Mouse (Mus musculus): ENCODE results near the gene Syn1. TPM values are rescaled to one million over a fixed set of nuclear protein-coding genes. Genes with fewer than 3 reads are reported as not detected.
A peak's percentile ranks its signal among the peaks of the same experiment; 100 is the strongest.

Gene Syn1
- total RNA-seq, 2 experiments from 2014 or later = 6.4 to 12.3 TPM

- DNase-seq = peak; percentile 28
Measured at GRCm38 (mm10) chrX:20862105-20863065, 58.4 kb downstream of the Syn1 start.

DNA sequence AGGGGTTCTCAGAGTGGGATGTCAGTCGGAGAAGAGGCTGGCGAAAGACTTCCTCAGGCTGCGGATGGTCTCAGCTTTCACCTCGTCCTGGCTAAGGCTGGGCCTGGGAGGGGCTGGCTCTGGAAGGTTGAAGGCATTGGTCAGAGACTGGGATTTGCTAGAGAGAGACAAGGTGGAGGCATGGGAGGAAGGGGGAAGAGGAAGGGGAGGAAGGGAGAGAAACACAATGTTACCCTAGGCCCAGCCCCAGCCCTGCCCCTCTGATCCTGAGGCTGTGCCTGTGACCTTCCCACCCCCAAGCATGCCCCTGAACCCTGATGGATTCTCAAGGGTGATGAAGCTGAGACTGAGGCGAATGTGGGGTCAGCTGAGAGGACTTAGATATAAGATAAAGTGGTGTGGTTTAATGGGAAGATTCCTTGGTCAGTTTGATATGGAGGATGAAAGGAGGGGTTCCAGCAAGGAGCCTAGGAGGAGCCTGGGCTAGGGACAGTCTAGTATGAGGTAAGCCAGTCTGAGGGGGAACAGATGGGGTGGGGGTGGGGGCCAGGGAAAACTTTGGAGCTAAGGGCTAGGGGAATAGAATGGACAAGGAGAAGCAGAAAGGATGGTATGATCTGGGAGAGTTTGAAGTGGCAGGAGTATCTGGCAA lies 59.2 kb downstream of the Syn1 start:
- no peak for DNase-seq

- DNase-seq = no peak
Measured at GRCm38 (mm10) chrX:20853794-20854193, 67.0 kb downstream of the Syn1 start.

GRCm38 (mm10) chrX:20848256-20848984 lies 72.4 kb downstream of the Syn1 start:
- peak; percentile 88 for DNase-seq

- DNase-seq = no peak
Measured at GRCm38 (mm10) chrX:20847816-20848215, 73.0 kb downstream of the Syn1 start.

GRCm38 (mm10) chrX:20847232-20847631 lies 73.6 kb downstream of the Syn1 start:
- DNase-seq = no peak

- peak; percentile 68 for DNase-seq
Measured at GRCm38 (mm10) chrX:20828934-20829333, 91.9 kb downstream of the Syn1 start.

GRCm38 (mm10) chrX:20819708-20820426 lies 100.9 kb downstream of the Syn1 start:
- peak; percentile 74 for DNase-seq

GRCm38 (mm10) chrX:20819204-20819628 lies 101.6 kb downstream of the Syn1 start:
- DNase-seq = peak; percentile 90

GRCm38 (mm10) chrX:20816974-20817373 lies 103.8 kb downstream of the Syn1 start:
- peak; percentile 34 for DNase-seq

Small RNA genes lying within 50 kb of the gene (microRNA-seq; reads per million reads assigned to microRNA genes)
- gene Gm24824 (not detected), gene Mir5617 (not detected)

Other genes starting within 250 kb of the Syn1 start
- gene Cdk16, start 233.1 kb downstream of the Syn1 start, total RNA-seq (2021) = 100 to 1,000 TPM; 145 to 183 TPM
- 10 to 100 TPM; 18.9 to 28.3 TPM for gene Usp11, start 217.1 kb downstream of the Syn1 start, total RNA-seq (2021)
- gene Araf, start 123.2 kb downstream of the Syn1 start, total RNA-seq (2021) = 100 to 1,000 TPM in 1 of 2 experiments, 10 to 100 TPM in 1; 85.2 to 118 TPM
- 10 to 100 TPM; 21.8 to 23.3 TPM for gene Timp1, start 50.8 kb downstream of the Syn1 start, total RNA-seq (2021)
- 10 to 100 TPM; 18.5 to 19.1 TPM for gene Cfp, start 10.6 kb upstream of the Syn1 start, total RNA-seq (2021)
- 10 to 100 TPM; 11.9 to 16.3 TPM for gene Elk1, start 29.6 kb upstream of the Syn1 start, total RNA-seq (2021)
- 10 to 100 TPM; 36.0 to 42.0 TPM for gene Uxt, start 41.0 kb upstream of the Syn1 start, total RNA-seq (2021)
- 1 to 10 TPM; 6.6 to 9.5 TPM for gene Zfp182, start 141.3 kb upstream of the Syn1 start, total RNA-seq (2021)
- not detected for gene Spaca5, start 147.4 kb upstream of the Syn1 start, total RNA-seq (2021)
- 1 to 10 TPM; 1.5 to 2.9 TPM for gene Zfp300, start 168.5 kb upstream of the Syn1 start, total RNA-seq (2021)
- gene Ssxa1, start 194.8 kb upstream of the Syn1 start, total RNA-seq (2021) = not detected